Mouse (Mus musculus): ENCODE measurements around the gene Klkb1.
"Not testable (repeated sequence)": the region's sequence is repeated elsewhere in the genome, so short reads cannot be mapped to it uniquely, and the experiment has no call there.

Gene Klkb1

GRCm38 (mm10) chr8:45294687-45295086 is at the start of gene Klkb1:
Gene Klkb1 (minus strand): TSS chr8:45294859.
- in situ Hi-C loops (cut with MboI, MseI), result no loop called here

- in situ Hi-C loops (cut with MboI, MseI), result loop anchor here (10.0 kb wide), 1 partner anchor 601 kb away; no protein-coding TSS in a partner anchor
Measured at GRCm38 (mm10) chr8:45344298-45344697, 49.6 kb upstream of the Klkb1 start.

GRCm38 (mm10) chr8:45341630-45342628 is 47.3 kb upstream of the Klkb1 start:
- in situ Hi-C loops (cut with MboI, MseI), result loop anchor here (10.0 kb wide), 1 partner anchor 603 kb away; no protein-coding TSS in a partner anchor

- in situ Hi-C loops (cut with MboI, MseI), result no loop called here
Measured at GRCm38 (mm10) chr8:45333493-45333892, 38.8 kb upstream of the Klkb1 start.

- in situ Hi-C loops (cut with MboI, MseI), result no loop called here
Measured at GRCm38 (mm10) chr8:45332685-45333409, 38.2 kb upstream of the Klkb1 start, which contains the start of gene Cyp4v3. Gene Cyp4v3 (minus strand): TSS chr8:45333216.

- in situ Hi-C loops (cut with MboI, MseI), result no loop called here
Measured at GRCm38 (mm10) chr8:45330856-45331255, 36.2 kb upstream of the Klkb1 start.

GRCm38 (mm10) chr8:45329206-45329980 is 34.7 kb upstream of the Klkb1 start:
- in situ Hi-C loops (cut with MboI, MseI), result no loop called here

GRCm38 (mm10) chr8:45327076-45327475 is 32.4 kb upstream of the Klkb1 start:
- in situ Hi-C loops (cut with MboI, MseI), result not testable (repeated sequence)

- in situ Hi-C loops (cut with MboI, MseI), result no loop called here
Measured at GRCm38 (mm10) chr8:45324151-45324550, 29.5 kb upstream of the Klkb1 start.

GRCm38 (mm10) chr8:45321365-45321764 is 26.7 kb upstream of the Klkb1 start:
- in situ Hi-C loops (cut with MboI, MseI), result no loop called here

GRCm38 (mm10) chr8:45320930-45321329 is 26.3 kb upstream of the Klkb1 start:
- in situ Hi-C loops (cut with MboI, MseI), result no loop called here

- in situ Hi-C loops (cut with MboI, MseI), result no loop called here
Measured at GRCm38 (mm10) chr8:45310967-45311366, 16.3 kb upstream of the Klkb1 start.

GRCm38 (mm10) chr8:45308366-45308765 is 13.7 kb upstream of the Klkb1 start, which contains the start of gene Gm45753:
Gene Gm45753 (minus strand): TSS chr8:45308466.
- in situ Hi-C loops (cut with MboI, MseI), result no loop called here

- in situ Hi-C loops (cut with MboI, MseI), result no loop called here
Measured at GRCm38 (mm10) chr8:45305479-45305878, 10.8 kb upstream of the Klkb1 start.

- in situ Hi-C loops (cut with MboI, MseI), result no loop called here
Measured at GRCm38 (mm10) chr8:45304354-45304753, 9.7 kb upstream of the Klkb1 start.

GRCm38 (mm10) chr8:45302390-45302789 is 7.7 kb upstream of the Klkb1 start:
- in situ Hi-C loops (cut with MboI, MseI), result no loop called here

GRCm38 (mm10) chr8:45295276-45295675 is 617 bp upstream of the Klkb1 start:
- in situ Hi-C loops (cut with MboI, MseI), result no loop called here

GRCm38 (mm10) chr8:45291790-45292189 is 2.9 kb downstream of the Klkb1 start:
- in situ Hi-C loops (cut with MboI, MseI), result no loop called here

GRCm38 (mm10) chr8:45281630-45282029 is 13.0 kb downstream of the Klkb1 start:
- in situ Hi-C loops (cut with MboI, MseI), result no loop called here

- in situ Hi-C loops (cut with MboI, MseI), result no loop called here
Measured at GRCm38 (mm10) chr8:45277453-45277852, 17.2 kb downstream of the Klkb1 start.

GRCm38 (mm10) chr8:45274317-45274716 is 20.3 kb downstream of the Klkb1 start:
- in situ Hi-C loops (cut with MboI, MseI), result no loop called here
